Mouse (Mus musculus): ENCODE results near the gene Canx. TPM values are rescaled to one million over a fixed set of nuclear protein-coding genes. Genes with fewer than 3 reads are reported as not detected.

Canx gene
- polyA plus RNA-seq, 1 experiment from 2014 or later: 343 TPM

- H3K4me3 ChIP-seq: peak overlapping the region; percentile 68
- peaks cover 11% of the 10 kb centered on the region for H3K4me1 ChIP-seq
- no peaks in the 10 kb centered on the region for H3K36me3 ChIP-seq
- peaks cover 48% of the 10 kb centered on the region for H3K27me3 ChIP-seq (ENCODE audit: low read depth, poor library complexity, severe bottlenecking)
- H3K27ac ChIP-seq (replicated peaks): peak overlapping the region; percentile 76
- WGBS: 2% methylated on average over 74 of the region's 74 CpGs
- no peaks in the 10 kb centered on the region for H3K9me3 ChIP-seq (replicated peaks)
- peak; percentile 67 for DNase-seq (ENCODE audit: low spot score)
These were observed 33.7 kb upstream of the Canx start for GRCm38 (mm10) chr11:50358950-50359861.

GRCm38 (mm10) chr11:50355395-50355794, 29.9 kb upstream of the Canx start:
- H3K4me1 ChIP-seq: peaks cover 11% of the 10 kb centered on the region
- H3K27me3 ChIP-seq (ENCODE audit: low read depth, poor library complexity, severe bottlenecking): peaks cover 32% of the 10 kb centered on the region
- WGBS: 82% methylated on average over 1 of the region's 1 CpGs
- no peaks in the 10 kb centered on the region for H3K36me3 ChIP-seq
- DNase-seq (ENCODE audit: low spot score): no peak
- no peaks in the 10 kb centered on the region for H3K9me3 ChIP-seq (replicated peaks)
- no peak overlapping the region for H3K27ac ChIP-seq (replicated peaks)
- no peak overlapping the region for H3K4me3 ChIP-seq

- no peak overlapping the region for H3K27ac ChIP-seq (replicated peaks)
- no peak for DNase-seq (ENCODE audit: low spot score)
- 79% methylated on average over 3 of the region's 3 CpGs for WGBS
- no peaks in the 10 kb centered on the region for H3K36me3 ChIP-seq
- no peaks in the 10 kb centered on the region for H3K9me3 ChIP-seq (replicated peaks)
- H3K4me1 ChIP-seq: peaks cover 11% of the 10 kb centered on the region
- no peak overlapping the region for H3K4me3 ChIP-seq
- peaks cover 27% of the 10 kb centered on the region for H3K27me3 ChIP-seq (ENCODE audit: low read depth, poor library complexity, severe bottlenecking)
These were observed 29.4 kb upstream of the Canx start for GRCm38 (mm10) chr11:50354851-50355250.

GRCm38 (mm10) chr11:50354162-50354561, 28.7 kb upstream of the Canx start, which contains the start of gene Cby3:
Gene Cby3, plus strand, starts transcription at chr11:50354462.
- no peak for DNase-seq (ENCODE audit: low spot score)
- Histone ChIP-seq H3K4me1 (peaks cover 5% of the 10 kb centered on the region), H3K36me3 (no peaks in the 10 kb centered on the region), H3K27ac (replicated peaks) (no peak within 1 kb of the TSS), H3K4me3 (no peak within 1 kb of the TSS), H3K9me3 (replicated peaks) (no peaks in the 10 kb centered on the region), H3K27me3 (ENCODE audit: low read depth, poor library complexity, severe bottlenecking) (peaks cover 21% of the 10 kb centered on the region)

GRCm38 (mm10) chr11:50352177-50352576, 26.7 kb upstream of the Canx start:
- H3K4me3 ChIP-seq: no peak overlapping the region
- H3K9me3 ChIP-seq (replicated peaks): no peaks in the 10 kb centered on the region
- DNase-seq (ENCODE audit: low spot score): no peak
- H3K27me3 ChIP-seq (ENCODE audit: low read depth, poor library complexity, severe bottlenecking): 0 out of 2 replicates have a peak, but pooled peaks cover under 1% of the 10 kb centered on the region
- no peaks in the 10 kb centered on the region for H3K4me1 ChIP-seq
- no peaks in the 10 kb centered on the region for H3K36me3 ChIP-seq
- no peak overlapping the region for H3K27ac ChIP-seq (replicated peaks)
- 80% methylated on average over 2 of the region's 2 CpGs for WGBS

GRCm38 (mm10) chr11:50346256-50347032, 21.0 kb upstream of the Canx start:
- WGBS: 94% methylated on average over 9 of the region's 9 CpGs
- no peaks in the 10 kb centered on the region for H3K36me3 ChIP-seq
- DNase-seq (ENCODE audit: low spot score): no peak

GRCm38 (mm10) chr11:50345486-50345885, 20.0 kb upstream of the Canx start:
- 68% methylated on average over 4 of the region's 4 CpGs for WGBS
- Histone ChIP-seq H3K27me3 (ENCODE audit: low read depth, poor library complexity, severe bottlenecking) (no peaks in the 10 kb centered on the region), H3K27ac (replicated peaks) (no peak overlapping the region), H3K4me1 (no peaks in the 10 kb centered on the region), H3K4me3 (no peak overlapping the region), H3K36me3 (no peaks in the 10 kb centered on the region), H3K9me3 (replicated peaks) (no peaks in the 10 kb centered on the region)
- no peak for DNase-seq (ENCODE audit: low spot score)

More at GRCm38 (mm10) chr11:50346256-50347032, 21.0 kb upstream of the Canx start:
- Histone ChIP-seq H3K4me3 (no peak overlapping the region), H3K27ac (replicated peaks) (no peak overlapping the region), H3K9me3 (replicated peaks) (no peaks in the 10 kb centered on the region), H3K27me3 (ENCODE audit: low read depth, poor library complexity, severe bottlenecking) (no peaks in the 10 kb centered on the region), H3K4me1 (no peaks in the 10 kb centered on the region)

GRCm38 (mm10) chr11:50336891-50337290, 11.4 kb upstream of the Canx start:
- Histone ChIP-seq H3K4me3 (no peak overlapping the region), H3K4me1 (peaks cover 5% of the 10 kb centered on the region; the same call in 1 of the 2 replicates), H3K36me3 (no peaks in the 10 kb centered on the region), H3K9me3 (replicated peaks) (no peaks in the 10 kb centered on the region), H3K27me3 (ENCODE audit: low read depth, poor library complexity, severe bottlenecking) (no peaks in the 10 kb centered on the region), H3K27ac (replicated peaks) (no peak overlapping the region)
- DNase-seq (ENCODE audit: low spot score): no peak
- WGBS: 61% methylated on average over 4 of the region's 4 CpGs

- H3K27ac ChIP-seq (replicated peaks): no peak overlapping the region
- H3K9me3 ChIP-seq (replicated peaks): no peaks in the 10 kb centered on the region
- H3K36me3 ChIP-seq: no peaks in the 10 kb centered on the region
- 66% methylated on average over 1 of the region's 1 CpGs for WGBS
- no peak for DNase-seq (ENCODE audit: low spot score)
- no peaks in the 10 kb centered on the region for H3K27me3 ChIP-seq (ENCODE audit: low read depth, poor library complexity, severe bottlenecking)
- no peak overlapping the region for H3K4me3 ChIP-seq
- peaks cover 5% of the 10 kb centered on the region; the same call in 1 of the 2 replicates for H3K4me1 ChIP-seq
These were observed 10.7 kb upstream of the Canx start for GRCm38 (mm10) chr11:50336126-50336525.

- DNase-seq (ENCODE audit: low spot score): no peak
- WGBS: 89% methylated on average over 3 of the region's 3 CpGs
- Histone ChIP-seq H3K27ac (replicated peaks) (no peak overlapping the region), H3K27me3 (ENCODE audit: low read depth, poor library complexity, severe bottlenecking) (no peaks in the 10 kb centered on the region), H3K9me3 (replicated peaks) (no peaks in the 10 kb centered on the region), H3K4me1 (peaks cover 5% of the 10 kb centered on the region; the same call in 1 of the 2 replicates), H3K36me3 (peaks cover 12% of the 10 kb centered on the region), H3K4me3 (no peak overlapping the region)
These were observed 7.7 kb upstream of the Canx start for GRCm38 (mm10) chr11:50333181-50333580.

- peaks cover 21% of the 10 kb centered on the region for H3K36me3 ChIP-seq
- H3K4me1 ChIP-seq: peaks cover 15% of the 10 kb centered on the region
- no peak overlapping the region for H3K27ac ChIP-seq (replicated peaks)
- no peak overlapping the region for H3K4me3 ChIP-seq
- no peak for DNase-seq (ENCODE audit: low spot score)
- H3K9me3 ChIP-seq (replicated peaks): no peaks in the 10 kb centered on the region
- no peaks in the 10 kb centered on the region for H3K27me3 ChIP-seq (ENCODE audit: low read depth, poor library complexity, severe bottlenecking)
- WGBS: 97% methylated on average over 1 of the region's 1 CpGs
These were observed 3.9 kb upstream of the Canx start for GRCm38 (mm10) chr11:50329378-50329777.

- Histone ChIP-seq H3K9me3 (replicated peaks) (no peaks in the 10 kb centered on the region), H3K4me1 (peaks cover 28% of the 10 kb centered on the region), H3K36me3 (peaks cover 23% of the 10 kb centered on the region), H3K27me3 (ENCODE audit: low read depth, poor library complexity, severe bottlenecking) (no peaks in the 10 kb centered on the region), H3K27ac (replicated peaks) (no peak overlapping the region), H3K4me3 (no peak overlapping the region)
- no peak for DNase-seq (ENCODE audit: low spot score)
- WGBS: 88% methylated on average over 3 of the region's 3 CpGs
These were observed 2.7 kb upstream of the Canx start for GRCm38 (mm10) chr11:50328075-50328625.

Data from midbrain, embryonic 10.5 days (tissue).